Mouse (Mus musculus): Measurements from ENCODE around the gene Zfp362.

DNA sequence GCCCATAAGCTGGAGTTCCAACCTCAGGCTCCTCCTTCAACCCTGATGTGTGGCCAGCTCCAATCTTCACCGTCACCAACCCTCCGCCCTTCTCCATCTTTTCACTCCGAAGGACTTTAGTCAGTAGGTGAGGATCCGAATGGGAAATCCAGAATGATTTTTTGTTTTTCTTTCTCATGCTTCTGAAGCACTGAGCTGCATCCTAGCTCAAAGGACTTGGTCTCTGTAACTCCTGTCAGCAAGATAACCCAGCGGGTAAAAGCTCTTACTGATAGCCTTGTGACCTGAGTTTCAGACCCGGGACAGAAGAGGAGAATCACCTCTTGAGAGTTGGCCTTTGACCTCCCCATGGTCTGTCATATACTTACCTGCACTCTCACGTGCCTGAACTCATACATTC, 11.2 kb upstream of the Zfp362 start:
- no peak for TF ChIP-seq CTCF (IDR thresholded peaks at IDR 0.05; ENCODE audit: low read depth)
- TF ChIP-seq EP300 (IDR thresholded peaks at IDR 0.05; ENCODE audit: low read depth), result no peak
